Mouse (Mus musculus) naive thymus-derived CD4-positive, alpha-beta T cell, adult 2 months (primary cell): ENCODE data around the gene Zfp750.

Experiments
- DNase-seq: peaks from one replicate; pipeline ENCODE4 v3.0.0-alpha.2; 2011; ENCODE audit warnings: low read depth

The Zfp750 gene

GRCm38 (mm10) chr11:121536528-121536927 is 17.4 kb upstream of the Zfp750 start:
- no peak for DNase-seq

GRCm38 (mm10) chr11:121529747-121530146 is 10.6 kb upstream of the Zfp750 start:
- DNase-seq: no peak

- DNase-seq: no peak
Observed at GRCm38 (mm10) chr11:121524191-121524590, 5.1 kb upstream of the Zfp750 start.

GRCm38 (mm10) chr11:121522156-121522762 is 3.1 kb upstream of the Zfp750 start:
- DNase-seq: no peak

GRCm38 (mm10) chr11:121520761-121521160 is 1.6 kb upstream of the Zfp750 start:
- no peak for DNase-seq

- DNase-seq: no peak
Observed at GRCm38 (mm10) chr11:121519703-121520102, 570 bp upstream of the Zfp750 start.

GRCm38 (mm10) chr11:121517687-121518465 is 1.3 kb downstream of the Zfp750 start:
- no peak for DNase-seq

- no peak for DNase-seq
Observed at GRCm38 (mm10) chr11:121516906-121517305, 2.2 kb downstream of the Zfp750 start.

GRCm38 (mm10) chr11:121515996-121516395 is 3.1 kb downstream of the Zfp750 start:
- no peak for DNase-seq

GRCm38 (mm10) chr11:121512896-121513572 is 6.1 kb downstream of the Zfp750 start:
- DNase-seq: no peak

GRCm38 (mm10) chr11:121510512-121511246 is 8.5 kb downstream of the Zfp750 start:
- no peak for DNase-seq

- no peak for DNase-seq
Observed at GRCm38 (mm10) chr11:121508478-121508877, 10.7 kb downstream of the Zfp750 start.

GRCm38 (mm10) chr11:121502000-121502860 is 16.9 kb downstream of the Zfp750 start:
- no peak for DNase-seq

GRCm38 (mm10) chr11:121501525-121501924 is 17.6 kb downstream of the Zfp750 start:
- no peak for DNase-seq

GRCm38 (mm10) chr11:121500595-121500994 is 18.5 kb downstream of the Zfp750 start:
- DNase-seq: no peak

GRCm38 (mm10) chr11:121490651-121491050 is 28.5 kb downstream of the Zfp750 start:
- DNase-seq: no peak

- no peak for DNase-seq
Observed at GRCm38 (mm10) chr11:121485882-121486281, 33.3 kb downstream of the Zfp750 start.

GRCm38 (mm10) chr11:121481129-121481528 is 38.0 kb downstream of the Zfp750 start:
- no peak for DNase-seq

GRCm38 (mm10) chr11:121479476-121480203 is 39.5 kb downstream of the Zfp750 start:
- no peak for DNase-seq

GRCm38 (mm10) chr11:121475699-121476415 is 43.3 kb downstream of the Zfp750 start:
- DNase-seq: peak; percentile 85
